Mouse (Mus musculus) spleen, adult 18-20 months (tissue): ENCODE results near the gene Tamm41.

Experiments
- DNase-seq, 2 experiments: peaks; one replicate each; pipeline ENCODE4 v3.0.0; 2022; ENCODE audit warnings: mixed read lengths in 2 of 2

The Tamm41 gene

DNA sequence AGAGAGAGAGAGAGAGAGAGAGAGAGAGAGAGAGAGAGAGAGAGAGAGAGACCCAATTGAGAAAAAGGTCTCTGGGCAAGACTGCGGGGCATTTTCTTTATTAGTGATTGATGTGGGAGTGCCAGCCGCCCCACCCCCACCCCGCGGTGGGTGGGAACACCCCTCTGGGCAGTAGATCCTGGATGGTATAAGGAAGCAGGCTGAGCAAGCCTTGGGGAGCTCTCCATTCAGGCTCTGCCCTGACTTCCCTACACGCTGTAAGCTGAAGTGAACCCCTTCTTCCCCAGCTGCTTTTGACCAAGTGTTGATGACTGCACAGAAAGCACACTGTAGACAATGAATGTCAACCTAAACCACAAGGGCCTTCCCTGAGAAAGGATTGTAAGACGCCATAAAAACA is 67.3 kb downstream of the Tamm41 start:
- DNase-seq = no peak

DNA sequence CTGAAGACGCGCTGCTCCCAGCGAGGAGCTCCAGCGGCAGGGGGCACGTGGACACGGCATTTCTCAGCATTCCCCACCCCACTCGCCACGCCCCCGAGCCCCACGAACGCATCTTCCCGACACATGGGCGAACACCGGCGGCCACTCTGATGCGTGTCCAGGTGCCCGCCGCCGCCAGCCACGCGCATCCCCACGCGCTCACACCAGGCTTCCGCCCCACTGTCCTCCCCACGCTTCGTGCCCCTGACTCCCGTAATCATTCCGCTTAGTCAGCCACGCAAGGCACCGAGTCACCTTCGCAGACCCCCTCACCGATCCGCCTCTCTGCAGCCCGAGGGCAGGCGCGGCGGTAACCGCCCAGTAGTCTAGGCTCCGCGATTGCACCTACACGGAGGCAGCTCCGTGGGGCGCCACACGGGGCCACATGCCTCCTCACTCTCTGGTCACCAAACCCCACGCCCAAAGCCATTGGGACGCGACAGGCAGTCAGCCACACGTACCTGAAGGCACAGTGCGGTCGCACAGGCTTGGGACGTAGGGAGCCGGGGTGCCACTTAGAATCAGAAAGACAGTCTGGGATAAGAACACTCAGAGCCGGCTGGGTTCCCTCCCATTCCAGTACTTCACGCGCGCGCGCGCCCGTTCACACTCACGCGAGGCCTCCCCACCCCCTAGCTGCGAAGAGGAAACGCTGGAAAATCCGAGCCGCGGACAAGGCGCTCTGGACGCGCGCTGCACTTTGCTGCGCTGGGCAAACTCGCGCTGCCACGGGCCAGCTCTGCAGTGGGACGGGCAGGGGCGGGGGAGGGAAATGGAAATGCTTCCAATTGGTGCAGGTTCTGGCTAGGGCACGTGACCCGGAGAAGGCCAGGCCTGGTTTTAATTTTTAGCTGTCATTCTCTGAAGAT is 68.2 kb downstream of the Tamm41 start, which contains the start of gene Vgll4:
Gene Vgll4 (minus strand): TSS at position 782 of the 908 bp plus-strand sequence.
- peak; percentile 31 to 38 for DNase-seq

DNA sequence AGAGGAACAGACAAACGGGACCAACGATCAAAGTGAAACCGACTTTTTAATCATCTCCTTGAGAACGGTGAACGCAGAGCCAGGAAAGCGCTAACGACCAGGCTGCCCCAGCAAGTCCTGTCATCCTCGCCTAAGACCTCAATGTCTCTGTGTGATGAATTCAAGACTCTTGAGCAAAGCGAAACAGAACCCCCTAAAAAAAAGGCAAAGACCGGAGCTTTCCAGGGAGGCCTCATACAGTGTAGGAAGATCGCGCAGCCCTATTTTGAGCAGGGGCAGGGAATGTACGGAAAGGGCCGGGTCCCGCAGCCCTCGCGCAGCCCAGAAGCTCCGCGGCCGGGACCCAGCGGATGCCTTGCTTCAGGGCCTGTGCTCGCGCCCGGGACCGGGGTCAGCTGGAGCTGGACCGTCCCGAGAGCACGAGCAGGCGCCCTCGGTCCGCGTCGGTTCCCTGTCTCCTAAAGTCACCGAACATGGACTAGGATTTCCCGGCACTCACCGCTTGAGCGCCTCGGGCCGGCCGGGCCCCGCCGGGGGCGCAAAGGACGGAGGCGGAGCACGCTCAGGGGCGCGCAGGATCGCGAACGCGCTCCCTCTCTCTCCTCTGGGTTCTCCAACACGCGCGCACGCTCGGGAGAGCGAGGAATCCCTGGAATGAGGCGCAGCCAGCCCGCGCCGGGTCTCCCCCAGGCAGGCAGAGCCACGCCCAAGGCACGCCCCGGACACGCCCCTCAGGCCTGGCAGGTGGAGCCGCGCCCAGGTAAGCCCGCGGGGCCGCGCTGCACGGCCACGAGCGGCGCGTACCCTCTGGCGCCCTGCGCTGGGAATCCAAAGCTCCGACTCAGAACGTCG is 69.1 kb downstream of the Tamm41 start:
- peak; percentile 52 to 70 for DNase-seq

DNA sequence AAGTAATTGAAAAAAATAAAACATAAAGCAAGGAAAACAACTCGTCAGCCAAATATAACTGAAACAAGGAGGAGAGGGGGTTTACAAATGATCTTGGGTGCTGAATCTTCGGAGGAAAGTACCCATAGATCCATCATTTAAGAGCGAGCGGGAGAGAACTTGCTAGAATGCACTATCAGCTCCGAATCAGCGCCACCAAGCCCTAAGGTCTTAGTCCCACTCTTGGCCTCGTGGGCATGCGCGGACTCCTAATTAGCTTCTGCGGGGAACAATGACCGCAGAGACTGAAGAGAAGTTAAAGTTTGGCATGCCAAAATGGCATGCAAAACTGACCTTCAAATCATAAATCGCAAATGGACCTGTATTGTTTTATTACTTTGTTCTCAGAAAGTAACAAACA is 70.1 kb downstream of the Tamm41 start:
- DNase-seq = no peak

DNA sequence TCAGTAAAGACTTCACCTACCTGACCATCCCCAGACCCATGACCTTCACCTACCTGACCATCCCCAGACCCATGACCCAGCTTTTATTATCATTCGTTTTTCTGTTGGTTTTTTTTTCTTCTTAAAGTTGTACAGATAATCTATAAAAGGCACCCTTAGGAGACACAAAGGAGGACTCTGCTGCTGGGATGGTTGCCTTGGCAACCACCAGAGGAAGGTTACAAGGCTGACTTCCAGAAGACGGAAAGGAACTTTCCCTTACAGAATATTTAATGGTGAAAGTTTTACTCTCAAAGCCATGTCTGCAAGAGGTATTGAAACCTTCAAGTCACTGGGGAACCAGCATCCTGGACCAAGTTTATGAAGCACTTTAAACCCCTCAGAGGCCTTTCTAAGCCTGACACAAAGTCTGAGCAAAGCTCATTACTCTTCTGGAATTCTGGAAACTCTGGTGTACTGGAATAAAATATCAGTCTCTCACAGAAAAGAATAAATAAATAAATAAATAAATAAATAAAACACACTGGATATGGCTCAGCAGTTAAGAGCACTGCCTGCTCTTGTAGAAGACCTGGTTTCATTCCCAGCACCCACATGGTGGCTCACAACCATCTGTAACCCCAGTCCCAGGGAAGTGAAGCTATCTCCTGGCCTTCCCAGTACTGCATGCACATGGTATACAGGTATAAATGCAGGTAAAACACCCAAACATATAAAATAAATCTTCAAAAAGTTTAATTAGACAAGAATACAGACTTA is 71.1 kb downstream of the Tamm41 start:
- no peak for DNase-seq

DNA sequence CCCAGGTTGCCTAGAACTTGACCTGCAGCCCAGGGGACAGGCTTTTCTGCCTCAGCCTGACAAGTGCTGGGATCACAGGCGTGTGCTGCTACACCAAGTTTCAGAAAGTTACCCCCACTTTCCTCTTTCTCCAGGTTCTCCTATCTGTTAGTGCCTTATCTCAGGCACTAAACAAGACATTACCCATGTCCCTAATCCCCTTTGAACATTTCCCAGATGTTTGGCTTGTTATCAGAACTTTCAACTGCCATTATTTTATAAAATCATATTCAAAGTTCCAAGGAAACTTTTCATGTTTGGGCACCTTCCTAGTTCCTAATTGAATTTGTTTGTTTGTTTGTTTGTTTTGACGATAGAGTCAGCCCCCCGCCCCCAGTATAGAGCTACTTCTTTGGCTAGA is 71.9 kb downstream of the Tamm41 start:
- no peak for DNase-seq

DNA sequence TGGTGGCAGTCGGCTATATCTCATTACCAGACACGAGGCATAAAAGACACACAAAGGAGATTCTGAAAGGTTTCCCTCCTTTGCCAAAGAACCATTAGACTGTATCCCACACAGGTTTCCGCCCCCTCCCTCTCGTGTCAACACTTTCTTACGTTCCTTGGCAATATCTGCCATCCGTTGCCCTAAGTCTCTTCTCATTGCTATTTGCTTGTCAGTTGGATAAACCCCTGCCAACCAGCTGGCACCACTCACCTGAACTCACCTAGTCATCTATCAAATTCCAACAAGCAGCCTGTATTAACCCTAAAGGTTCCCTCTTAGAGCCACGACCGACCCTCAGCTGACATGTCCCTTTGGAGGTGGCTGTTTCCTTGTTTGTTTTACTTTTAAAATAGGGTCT is 72.3 kb downstream of the Tamm41 start:
- no peak for DNase-seq

DNA sequence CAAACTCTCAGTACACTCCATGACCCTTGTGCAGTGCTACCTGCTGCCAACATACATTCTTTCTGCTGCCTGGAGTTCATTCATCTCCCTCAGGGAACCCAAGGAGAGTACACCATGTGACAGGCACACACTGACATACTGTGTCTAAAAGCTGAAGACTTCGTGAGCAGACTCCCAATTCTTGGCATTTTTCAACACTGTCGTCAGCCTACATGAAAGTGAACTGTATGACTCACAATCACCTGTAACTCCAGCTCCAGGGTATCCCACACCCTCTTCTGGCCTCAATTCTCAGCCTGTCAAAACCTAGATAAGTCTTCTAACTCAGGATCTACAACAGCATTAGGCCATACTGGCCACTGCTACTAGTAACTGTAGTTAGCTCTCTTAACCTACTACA is 73.4 kb downstream of the Tamm41 start:
- DNase-seq = no peak

DNA sequence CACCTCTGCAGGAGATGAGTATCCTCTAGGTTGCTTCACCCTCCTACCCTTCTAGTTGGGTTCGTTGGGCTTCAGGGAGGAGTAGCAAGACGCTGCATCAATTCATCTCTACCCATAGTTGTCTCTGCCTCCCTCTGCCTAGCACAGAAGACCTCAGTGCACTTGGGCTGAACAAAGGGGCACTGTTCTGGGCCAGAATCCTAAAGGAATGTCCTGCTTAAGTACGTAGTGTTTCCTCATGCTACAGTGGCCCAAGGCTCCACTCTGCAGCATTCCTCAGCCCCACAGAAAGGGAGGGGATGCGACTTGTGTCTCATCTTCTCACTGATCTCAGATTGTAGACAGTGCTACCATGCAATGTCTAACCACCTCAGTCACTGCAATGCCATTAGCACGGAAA is 74.0 kb downstream of the Tamm41 start:
- DNase-seq = no peak

DNA sequence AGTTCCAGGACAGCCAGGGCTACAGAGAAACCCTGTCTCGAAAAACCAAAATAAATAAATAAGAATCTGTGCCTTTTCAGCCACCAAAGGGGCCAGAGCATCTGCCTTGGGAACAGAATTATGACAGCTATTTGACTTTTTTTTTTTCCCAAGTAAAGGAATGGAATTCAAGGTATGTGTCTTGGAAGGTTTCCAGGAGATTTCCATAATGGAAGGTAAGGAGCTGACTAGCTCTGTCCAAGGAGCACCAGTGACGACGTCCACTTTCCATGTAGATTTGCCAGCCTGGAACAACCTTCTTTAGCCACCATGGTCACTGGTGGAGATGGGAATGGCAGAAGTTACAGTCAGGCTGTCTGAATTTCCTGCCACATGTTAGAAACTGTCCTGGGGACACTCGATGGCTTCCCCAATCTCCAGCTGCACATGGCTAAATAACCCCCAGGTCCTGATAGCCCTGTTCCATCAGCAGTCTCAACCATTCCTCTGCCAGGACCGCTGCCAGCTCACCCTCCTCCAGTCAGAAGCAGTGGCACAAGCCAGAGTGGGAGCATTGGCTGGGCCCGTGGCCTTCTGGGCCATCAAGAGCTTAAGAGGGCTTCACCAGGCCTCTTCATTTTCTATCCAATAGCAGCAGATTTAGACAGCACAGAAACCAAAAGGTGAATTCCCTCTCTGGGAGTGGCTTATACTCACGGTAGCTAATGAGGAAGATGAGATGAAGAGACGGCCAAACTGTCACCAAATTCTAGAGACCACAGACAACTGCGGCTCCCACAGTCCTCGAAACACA is 76.2 kb downstream of the Tamm41 start:
- DNase-seq = no peak

DNA sequence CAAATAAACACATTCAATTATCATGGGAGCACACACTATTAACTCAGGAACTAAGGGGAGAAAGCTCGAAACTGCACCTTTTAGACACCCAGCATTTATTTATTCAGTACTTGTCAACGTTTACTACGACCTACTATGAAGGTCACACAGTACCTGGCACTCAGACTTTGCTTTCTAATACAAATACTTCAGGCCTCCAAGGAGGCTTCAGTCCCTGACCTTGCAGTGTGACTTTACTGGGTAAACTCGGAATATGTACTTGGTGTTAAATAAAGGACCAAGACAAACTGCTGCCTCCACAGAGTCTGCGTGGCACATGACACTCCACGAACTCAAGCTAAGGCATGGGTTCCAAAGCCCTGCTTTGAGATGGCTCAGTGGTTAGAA is 78.7 kb downstream of the Tamm41 start:
- no peak for DNase-seq

DNA sequence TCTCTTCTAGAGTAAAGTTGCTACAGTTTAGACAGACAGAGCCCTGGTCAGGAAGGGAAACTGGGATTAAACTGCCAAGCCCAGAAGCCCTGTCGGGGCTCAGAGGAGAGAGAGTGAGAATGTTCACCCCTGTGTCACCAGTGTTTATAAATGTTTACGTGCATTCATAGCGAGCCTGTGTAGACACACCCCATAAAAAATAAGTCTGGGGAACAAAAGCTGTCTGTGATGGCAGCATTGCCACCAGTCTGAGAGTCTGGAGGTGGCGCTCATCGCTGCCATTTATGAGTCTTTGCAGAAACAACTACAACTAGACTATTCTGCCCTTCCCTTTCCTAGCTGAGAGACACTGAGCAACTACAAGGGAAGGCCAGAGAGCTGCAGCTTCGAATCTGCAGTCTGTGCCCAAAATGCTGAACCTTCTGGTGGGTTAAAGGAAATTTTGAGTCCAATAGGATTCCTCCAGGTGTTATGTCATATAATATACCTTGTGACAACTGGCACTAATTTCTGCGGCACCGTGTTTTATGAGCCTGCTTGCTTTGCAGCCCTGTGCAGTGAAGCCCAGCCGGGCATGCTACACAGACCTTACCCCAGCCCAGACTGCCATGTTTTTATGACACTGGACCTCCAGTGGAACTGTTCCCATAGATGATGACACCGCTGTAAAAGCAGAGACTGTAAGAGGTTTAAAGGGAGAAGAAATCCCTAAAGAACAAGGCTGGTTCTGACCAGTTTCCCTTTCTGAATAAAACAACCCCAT is 79.2 kb downstream of the Tamm41 start:
- no peak for DNase-seq

DNA sequence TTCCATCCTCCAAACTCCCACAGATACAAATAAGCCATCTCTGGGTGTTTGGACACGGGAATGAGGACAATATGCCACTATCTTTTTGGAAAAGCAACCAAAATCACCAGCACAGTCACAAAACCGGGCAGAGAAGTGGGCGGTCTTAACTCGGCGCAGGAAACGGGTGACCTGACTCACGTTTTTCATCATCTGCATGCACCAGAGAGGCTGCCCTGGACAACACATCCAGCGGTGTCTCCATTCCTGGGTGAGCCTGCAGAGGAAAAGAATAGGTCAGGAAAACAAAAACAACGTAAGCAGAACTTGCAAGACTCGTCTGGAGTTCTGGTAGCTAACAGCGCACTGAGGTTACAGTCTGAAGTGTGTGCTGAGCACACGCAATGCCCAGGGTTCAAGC is 79.9 kb downstream of the Tamm41 start:
- DNase-seq = no peak

DNA sequence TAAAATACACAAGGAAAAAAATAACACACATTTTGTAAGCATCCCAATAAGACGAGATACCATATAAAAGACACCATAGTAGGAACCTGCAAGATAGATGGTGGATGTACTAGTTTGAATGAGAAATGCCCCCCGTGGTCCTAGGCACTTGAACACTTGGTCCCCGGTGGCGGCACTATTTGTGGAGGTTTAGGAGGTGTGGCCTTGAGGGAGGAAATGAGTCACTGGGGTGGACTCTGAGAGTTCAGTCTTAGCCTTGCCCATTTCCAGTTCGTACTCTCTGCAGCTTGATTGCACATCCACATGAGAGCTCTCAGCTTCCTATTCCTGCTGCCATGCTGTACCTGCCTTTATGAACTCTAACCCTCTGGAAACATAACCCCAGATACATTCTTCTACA is 83.2 kb downstream of the Tamm41 start:
- DNase-seq = no peak
